Mouse (Mus musculus): ENCODE results near the gene Dctn5. TPM values are rescaled to one million over a fixed set of nuclear protein-coding genes. Genes with fewer than 3 reads are reported as not detected.
A peak's percentile ranks its signal among the peaks of the same experiment; 100 is the strongest.

The Dctn5 gene
- total RNA-seq, 1 experiment from 2014 or later = 88.3 TPM

- ATAC-seq (ENCODE audit: extremely low read depth, insufficient number of reproducible peaks, low FRiP score, poor library complexity, severe bottlenecking) = peak; percentile 65; the same call in 1 of the 2 replicates
Observed at GRCm38 (mm10) chr7:122158915-122159902, 26.4 kb downstream of the Dctn5 start, which contains the start of gene Plk1. Gene Plk1 (plus strand): TSS chr7:122159439.

- ATAC-seq (ENCODE audit: extremely low read depth, insufficient number of reproducible peaks, low FRiP score, poor library complexity, severe bottlenecking) = no peak
Observed at GRCm38 (mm10) chr7:122160037-122160436, 27.2 kb downstream of the Dctn5 start.

- no peak for ATAC-seq (ENCODE audit: extremely low read depth, insufficient number of reproducible peaks, low FRiP score, poor library complexity, severe bottlenecking)
Observed at GRCm38 (mm10) chr7:122163766-122164165, 30.9 kb downstream of the Dctn5 start.

GRCm38 (mm10) chr7:122167203-122167602, 34.4 kb downstream of the Dctn5 start:
- ATAC-seq (ENCODE audit: extremely low read depth, insufficient number of reproducible peaks, low FRiP score, poor library complexity, severe bottlenecking) = no peak

GRCm38 (mm10) chr7:122170705-122171104, 37.9 kb downstream of the Dctn5 start:
- no peak for ATAC-seq (ENCODE audit: extremely low read depth, insufficient number of reproducible peaks, low FRiP score, poor library complexity, severe bottlenecking)

- ATAC-seq (ENCODE audit: extremely low read depth, insufficient number of reproducible peaks, low FRiP score, poor library complexity, severe bottlenecking) = no peak
Observed at GRCm38 (mm10) chr7:122171613-122172012, 38.8 kb downstream of the Dctn5 start.

- no peak for ATAC-seq (ENCODE audit: extremely low read depth, insufficient number of reproducible peaks, low FRiP score, poor library complexity, severe bottlenecking)
Observed at GRCm38 (mm10) chr7:122180720-122181119, 47.9 kb downstream of the Dctn5 start.

- no peak for ATAC-seq (ENCODE audit: extremely low read depth, insufficient number of reproducible peaks, low FRiP score, poor library complexity, severe bottlenecking)
Observed at GRCm38 (mm10) chr7:122184569-122184968, 51.7 kb downstream of the Dctn5 start.

- no peak for ATAC-seq (ENCODE audit: extremely low read depth, insufficient number of reproducible peaks, low FRiP score, poor library complexity, severe bottlenecking)
Observed at GRCm38 (mm10) chr7:122186043-122186442, 53.2 kb downstream of the Dctn5 start, which contains the start of gene Ern2. Gene Ern2 (minus strand): TSS chr7:122186207.

GRCm38 (mm10) chr7:122189484-122189883, 56.6 kb downstream of the Dctn5 start:
- peak; percentile 69; the same call in 1 of the 2 replicates for ATAC-seq (ENCODE audit: extremely low read depth, insufficient number of reproducible peaks, low FRiP score, poor library complexity, severe bottlenecking)

- ATAC-seq (ENCODE audit: extremely low read depth, insufficient number of reproducible peaks, low FRiP score, poor library complexity, severe bottlenecking) = no peak
Observed at GRCm38 (mm10) chr7:122191097-122191496, 58.3 kb downstream of the Dctn5 start.

GRCm38 (mm10) chr7:122193919-122194318, 61.1 kb downstream of the Dctn5 start:
- ATAC-seq (ENCODE audit: extremely low read depth, insufficient number of reproducible peaks, low FRiP score, poor library complexity, severe bottlenecking) = no peak

- ATAC-seq (ENCODE audit: extremely low read depth, insufficient number of reproducible peaks, low FRiP score, poor library complexity, severe bottlenecking) = no peak
Observed at GRCm38 (mm10) chr7:122196771-122197170, 63.9 kb downstream of the Dctn5 start.

GRCm38 (mm10) chr7:122197306-122197705, 64.5 kb downstream of the Dctn5 start:
- ATAC-seq (ENCODE audit: extremely low read depth, insufficient number of reproducible peaks, low FRiP score, poor library complexity, severe bottlenecking) = peak; percentile 71

Other genes with a start within 250 kb of the Dctn5 start
- gene Cog7, start 151.3 kb upstream of the Dctn5 start, total RNA-seq (2017) = 8.0 and 9.5 TPM in 2 replicates
- gene Gga2, start 111.8 kb upstream of the Dctn5 start, total RNA-seq (2017) = 87.7 and 100 TPM in 2 replicates
- gene Ubfd1, start 65.9 kb upstream of the Dctn5 start, total RNA-seq (2017) = 24.6 and 24.9 TPM in 2 replicates
- gene Ears2, start 65.8 kb upstream of the Dctn5 start, total RNA-seq (2017) = 6.6 and 7.4 TPM in 2 replicates
- gene Ndufab1, start 31.2 kb upstream of the Dctn5 start, total RNA-seq (2017) = 32.8 and 34.1 TPM in 2 replicates
- gene Palb2, start 56 bp upstream of the Dctn5 start, total RNA-seq (2017) = 6.2 and 7.1 TPM in 2 replicates
- 0.49 and 0.81 TPM in 2 replicates for gene Plk1, start 26.4 kb downstream of the Dctn5 start, total RNA-seq (2017)
- gene Ern2, start 53.2 kb downstream of the Dctn5 start, total RNA-seq (2017) = not detected in 2 replicates
- not detected in 2 replicates for gene Chp2, start 86.5 kb downstream of the Dctn5 start, total RNA-seq (2017)
- gene Prkcb, start 155.7 kb downstream of the Dctn5 start, total RNA-seq (2017) = 440 and 446 TPM in 2 replicates

Data from neutrophil, adult 5-6 weeks (primary cell).